Mouse (Mus musculus) kidney, adult 9 months (tissue): Measurements from ENCODE around the gene Vmn2r117.
"Not testable (repeated sequence)": the region's sequence is repeated elsewhere in the genome, so short reads cannot be mapped to it uniquely, and the experiment has no call there.

ENCODE experiments used
- DNase-seq: peaks from one replicate; pipeline ENCODE4 v3.0.0; 2022

Gene Vmn2r117

DNA sequence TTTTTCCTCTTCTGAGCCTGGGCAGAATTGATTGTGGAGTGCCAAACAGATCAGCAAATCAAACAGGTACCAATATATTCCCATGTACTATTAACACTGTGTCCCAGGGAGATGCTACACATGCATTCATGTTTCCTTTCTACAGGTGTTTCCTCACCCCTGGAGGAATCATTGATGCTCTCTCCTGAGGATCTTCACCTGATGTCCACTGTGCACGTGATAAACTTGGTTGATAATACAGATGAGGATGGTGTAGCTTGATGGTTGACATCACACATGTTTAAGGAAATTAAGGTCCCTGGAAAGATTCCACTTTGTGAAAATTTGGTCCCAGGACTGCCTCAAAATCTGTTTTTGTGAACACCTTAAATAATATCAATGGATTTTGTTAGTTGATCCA lies at the start of gene Vmn2r117:
Gene Vmn2r117 (minus strand): TSS at position 101 of the 400 bp plus-strand sequence.
- DNase-seq, result not testable (repeated sequence)

GRCm38 (mm10) chr17:23522941-23523732 lies 43.6 kb upstream of the Vmn2r117 start:
- DNase-seq, result not testable (repeated sequence)

GRCm38 (mm10) chr17:23518701-23519423 lies 39.4 kb upstream of the Vmn2r117 start:
- no peak for DNase-seq

DNA sequence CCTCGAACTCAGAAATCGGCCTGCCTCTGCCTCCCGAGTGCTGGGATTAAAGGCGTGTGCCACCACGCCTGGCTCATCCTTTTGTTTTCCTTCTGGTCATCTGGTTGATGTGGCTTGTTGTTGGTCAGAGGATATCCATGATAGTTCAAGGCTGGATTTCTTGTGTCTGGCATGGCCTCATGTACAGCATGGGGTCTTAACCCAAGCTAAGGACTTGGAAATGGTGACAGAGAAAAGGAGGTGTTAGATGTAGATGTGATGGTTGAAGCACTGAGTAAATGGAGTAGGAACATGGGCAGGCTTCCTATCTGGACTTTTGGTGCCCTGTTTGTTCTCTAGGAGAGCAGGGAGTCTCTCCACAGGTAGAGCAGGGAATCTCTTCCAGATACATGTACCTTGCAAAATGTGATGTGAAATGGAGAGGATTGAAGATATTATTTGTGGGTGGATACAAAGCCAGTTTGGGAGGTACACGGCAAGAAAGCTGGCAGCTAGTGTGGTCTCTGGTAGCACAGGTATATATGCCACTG lies 46.3 kb downstream of the Vmn2r117 start:
- DNase-seq, result no peak
